Mouse (Mus musculus): ENCODE measurements around the gene Glt8d1. TPM values are rescaled to one million over a fixed set of nuclear protein-coding genes. Genes with fewer than 3 reads are reported as not detected.
A peak's percentile ranks its signal among the peaks of the same experiment; 100 is the strongest.

Gene Glt8d1
- polyA plus RNA-seq, 1 experiment from 2014 or later: 64.9 TPM

GRCm38 (mm10) chr14:31004527-31004926, 3.3 kb downstream of the Glt8d1 start:
- H3K4me3 ChIP-seq (ENCODE audit: low read depth, low read length): no peak overlapping the region
- H3K4me1 ChIP-seq (ENCODE audit: control insufficient read depth, insufficient read depth, low read length): peaks cover 13% of the 10 kb centered on the region
- no peaks in the 10 kb centered on the region for H3K27me3 ChIP-seq (ENCODE audit: control insufficient read depth, insufficient read depth, low read length)
- no peak overlapping the region for H3K4me2 ChIP-seq (ENCODE audit: low read depth, low read length)
- peaks cover 14% of the 10 kb centered on the region for H3K36me3 ChIP-seq (ENCODE audit: control insufficient read depth, insufficient read depth, low read length)
- no peak overlapping the region for H3K27ac ChIP-seq (ENCODE audit: low read depth, low read length)
- no peak overlapping the region for H3K9ac ChIP-seq (replicated peaks; ENCODE audit: low read depth, low read length)
- no peaks in the 10 kb centered on the region for H3K9me3 ChIP-seq (ENCODE audit: control insufficient read depth, low read length)
- WGBS: 87% methylated on average over 2 of the region's 2 CpGs
- ATAC-seq (ENCODE audit: low read depth): no peak

GRCm38 (mm10) chr14:31006779-31007178, 5.6 kb downstream of the Glt8d1 start:
- no peak overlapping the region for H3K27ac ChIP-seq (ENCODE audit: low read depth, low read length)
- H3K4me3 ChIP-seq (ENCODE audit: low read depth, low read length): no peak overlapping the region
- no peaks in the 10 kb centered on the region for H3K9me3 ChIP-seq (ENCODE audit: control insufficient read depth, low read length)
- ATAC-seq (ENCODE audit: low read depth): no peak
- peaks cover 6% of the 10 kb centered on the region for H3K4me1 ChIP-seq (ENCODE audit: control insufficient read depth, insufficient read depth, low read length)
- no peak overlapping the region for H3K9ac ChIP-seq (replicated peaks; ENCODE audit: low read depth, low read length)
- no peaks in the 10 kb centered on the region for H3K27me3 ChIP-seq (ENCODE audit: control insufficient read depth, insufficient read depth, low read length)
- peaks cover 32% of the 10 kb centered on the region for H3K36me3 ChIP-seq (ENCODE audit: control insufficient read depth, insufficient read depth, low read length)
- WGBS: 79% methylated on average over 5 of the region's 5 CpGs
- H3K4me2 ChIP-seq (ENCODE audit: low read depth, low read length): no peak overlapping the region

GRCm38 (mm10) chr14:31011588-31011987, 10.4 kb downstream of the Glt8d1 start:
- Histone ChIP-seq H3K27me3 (ENCODE audit: control insufficient read depth, insufficient read depth, low read length) (no peaks in the 10 kb centered on the region), H3K9ac (replicated peaks; ENCODE audit: low read depth, low read length) (no peak overlapping the region), H3K27ac (ENCODE audit: low read depth, low read length) (no peak overlapping the region), H3K4me1 (ENCODE audit: control insufficient read depth, insufficient read depth, low read length) (no peaks in the 10 kb centered on the region), H3K9me3 (ENCODE audit: control insufficient read depth, low read length) (no peaks in the 10 kb centered on the region), H3K4me2 (ENCODE audit: low read depth, low read length) (no peak overlapping the region), H3K4me3 (ENCODE audit: low read depth, low read length) (no peak overlapping the region), H3K36me3 (ENCODE audit: control insufficient read depth, insufficient read depth, low read length) (peaks cover 74% of the 10 kb centered on the region)
- ATAC-seq (ENCODE audit: low read depth): no peak
- WGBS: 97% methylated on average over 3 of the region's 3 CpGs

GRCm38 (mm10) chr14:31013928-31014327, 12.7 kb downstream of the Glt8d1 start:
- no peak for ATAC-seq (ENCODE audit: low read depth)
- Histone ChIP-seq H3K4me2 (ENCODE audit: low read depth, low read length) (no peak overlapping the region), H3K4me3 (ENCODE audit: low read depth, low read length) (no peak overlapping the region), H3K36me3 (ENCODE audit: control insufficient read depth, insufficient read depth, low read length) (peaks cover 68% of the 10 kb centered on the region), H3K9me3 (ENCODE audit: control insufficient read depth, low read length) (no peaks in the 10 kb centered on the region), H3K4me1 (ENCODE audit: control insufficient read depth, insufficient read depth, low read length) (peaks cover 8% of the 10 kb centered on the region), H3K27me3 (ENCODE audit: control insufficient read depth, insufficient read depth, low read length) (no peaks in the 10 kb centered on the region), H3K27ac (ENCODE audit: low read depth, low read length) (no peak overlapping the region), H3K9ac (replicated peaks; ENCODE audit: low read depth, low read length) (no peak overlapping the region)
- 95% methylated on average over 2 of the region's 2 CpGs for WGBS

GRCm38 (mm10) chr14:31016063-31016462, 14.9 kb downstream of the Glt8d1 start:
- no peak overlapping the region for H3K9ac ChIP-seq (replicated peaks; ENCODE audit: low read depth, low read length)
- WGBS: 93% methylated on average over 1 of the region's 1 CpGs
- no peak overlapping the region for H3K4me3 ChIP-seq (ENCODE audit: low read depth, low read length)
- H3K4me2 ChIP-seq (ENCODE audit: low read depth, low read length): no peak overlapping the region
- peaks cover 19% of the 10 kb centered on the region for H3K4me1 ChIP-seq (ENCODE audit: control insufficient read depth, insufficient read depth, low read length)
- no peak overlapping the region for H3K27ac ChIP-seq (ENCODE audit: low read depth, low read length)
- H3K36me3 ChIP-seq (ENCODE audit: control insufficient read depth, insufficient read depth, low read length): peaks cover 52% of the 10 kb centered on the region
- no peak for ATAC-seq (ENCODE audit: low read depth)
- no peaks in the 10 kb centered on the region for H3K9me3 ChIP-seq (ENCODE audit: control insufficient read depth, low read length)
- no peaks in the 10 kb centered on the region for H3K27me3 ChIP-seq (ENCODE audit: control insufficient read depth, insufficient read depth, low read length)

GRCm38 (mm10) chr14:31017854-31018253, 16.7 kb downstream of the Glt8d1 start:
- Histone ChIP-seq H3K4me3 (ENCODE audit: low read depth, low read length) (peak overlapping the region; percentile 72), H3K27me3 (ENCODE audit: control insufficient read depth, insufficient read depth, low read length) (no peaks in the 10 kb centered on the region), H3K36me3 (ENCODE audit: control insufficient read depth, insufficient read depth, low read length) (peaks cover 41% of the 10 kb centered on the region), H3K9ac (replicated peaks; ENCODE audit: low read depth, low read length) (peak overlapping the region; percentile 91; the same call in 1 of the 2 replicates), H3K4me2 (ENCODE audit: low read depth, low read length) (peak overlapping the region; percentile 83), H3K9me3 (ENCODE audit: control insufficient read depth, low read length) (no peaks in the 10 kb centered on the region), H3K27ac (ENCODE audit: low read depth, low read length) (no peak overlapping the region), H3K4me1 (ENCODE audit: control insufficient read depth, insufficient read depth, low read length) (peaks cover 23% of the 10 kb centered on the region)
- ATAC-seq (ENCODE audit: low read depth): no peak
- WGBS: 0% methylated on average over 2 of the region's 2 CpGs

DNA sequence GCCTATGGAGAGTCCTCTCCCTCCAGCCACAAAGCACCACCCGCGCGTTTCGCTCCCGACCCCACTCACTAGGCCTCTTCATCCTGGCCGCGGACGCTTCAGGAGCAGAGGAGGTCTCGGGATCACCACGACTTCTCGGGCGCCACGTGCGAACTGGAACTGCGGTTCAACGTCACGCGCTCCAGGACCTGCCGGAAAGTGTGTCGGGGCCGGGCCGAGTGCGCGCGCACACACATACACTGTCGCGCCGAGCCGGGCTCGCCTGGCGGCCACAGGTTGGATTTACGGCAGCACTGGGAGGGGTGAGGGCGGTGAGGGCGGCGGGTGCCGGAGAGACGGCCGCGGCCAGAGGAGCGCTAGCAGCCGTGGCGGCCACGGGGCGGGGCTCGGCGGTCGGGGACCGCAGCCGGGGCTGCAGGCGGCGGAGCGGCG, 17.7 kb downstream of the Glt8d1 start, which contains the start of the genes Pbrm1 and Gnl3:
Pbrm1 (plus strand) TSS at position 279 of the 432 bp plus-strand sequence.
Gnl3 (minus strand) TSS at position 293 of the 432 bp plus-strand sequence.
- ATAC-seq (ENCODE audit: low read depth): peak; percentile 96
- peak within 1 kb of the TSS; percentile 91 for H3K9ac ChIP-seq (replicated peaks; ENCODE audit: low read depth, low read length)
- under 1% methylated on average over 46 of the region's 53 CpGs for WGBS
- H3K9me3 ChIP-seq (ENCODE audit: control insufficient read depth, low read length): no peaks in the 10 kb centered on the region
- H3K36me3 ChIP-seq (ENCODE audit: control insufficient read depth, insufficient read depth, low read length): peaks cover 31% of the 10 kb centered on the region
- no peaks in the 10 kb centered on the region for H3K27me3 ChIP-seq (ENCODE audit: control insufficient read depth, insufficient read depth, low read length)
- peaks cover 23% of the 10 kb centered on the region for H3K4me1 ChIP-seq (ENCODE audit: control insufficient read depth, insufficient read depth, low read length)
- H3K4me3 ChIP-seq (ENCODE audit: low read depth, low read length): peak within 1 kb of the TSS; percentile 72
- peak within 1 kb of the TSS; percentile 83 for H3K4me2 ChIP-seq (ENCODE audit: low read depth, low read length)
- H3K27ac ChIP-seq (ENCODE audit: low read depth, low read length): peak within 1 kb of the TSS; percentile 98

DNA sequence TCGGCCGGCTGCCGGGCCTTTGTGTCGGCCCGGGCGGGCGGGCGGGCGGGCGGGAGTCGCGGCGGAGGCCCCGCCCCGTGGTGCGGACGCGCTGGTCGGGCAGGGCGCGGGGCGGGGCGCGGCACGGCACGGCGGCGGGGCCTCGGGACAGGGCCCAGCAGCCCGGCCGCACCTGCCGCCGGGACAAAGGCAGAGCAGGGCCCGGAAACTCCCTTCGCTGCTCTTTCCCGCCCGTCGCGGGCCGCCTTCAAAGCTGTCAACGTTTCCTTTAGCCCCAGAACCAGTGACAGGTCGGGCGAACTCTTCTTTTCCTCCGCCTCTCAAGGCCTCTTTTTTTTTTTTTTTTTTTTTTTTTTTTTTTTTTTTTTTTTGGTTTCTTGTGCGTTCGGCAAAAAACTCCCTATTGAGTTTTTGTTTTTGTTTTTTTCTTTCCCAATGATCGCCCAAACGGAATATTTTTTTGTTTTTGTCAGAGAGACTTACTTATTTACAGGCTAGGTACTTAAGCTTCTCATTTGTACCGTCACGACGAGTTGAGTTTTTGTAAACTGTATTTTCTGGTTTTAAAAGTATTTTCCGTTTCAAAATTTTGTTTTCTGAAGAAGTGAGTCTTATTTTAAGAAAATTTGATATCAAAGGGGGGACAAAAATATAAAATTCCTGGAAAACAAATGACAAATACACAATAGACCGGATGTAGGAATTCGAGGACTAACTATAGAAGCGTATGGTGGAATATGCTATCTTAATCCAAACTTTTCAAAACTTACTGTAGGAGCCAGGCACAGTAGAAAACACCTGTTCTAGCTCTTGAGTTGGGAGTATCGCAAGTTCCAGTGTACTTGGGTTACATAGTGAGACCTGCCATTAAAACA, 18.4 kb downstream of the Glt8d1 start:
- ATAC-seq (ENCODE audit: low read depth): peak; percentile 92
- Histone ChIP-seq H3K4me1 (ENCODE audit: control insufficient read depth, insufficient read depth, low read length) (peaks cover 23% of the 10 kb centered on the region), H3K9ac (replicated peaks; ENCODE audit: low read depth, low read length) (peak overlapping the region; percentile 91), H3K4me3 (ENCODE audit: low read depth, low read length) (peak overlapping the region; percentile 72), H3K9me3 (ENCODE audit: control insufficient read depth, low read length) (no peaks in the 10 kb centered on the region), H3K27ac (ENCODE audit: low read depth, low read length) (peak overlapping the region; percentile 98), H3K27me3 (ENCODE audit: control insufficient read depth, insufficient read depth, low read length) (no peaks in the 10 kb centered on the region), H3K4me2 (ENCODE audit: low read depth, low read length) (peak overlapping the region; percentile 35), H3K36me3 (ENCODE audit: control insufficient read depth, insufficient read depth, low read length) (peaks cover 24% of the 10 kb centered on the region)
- WGBS: 9% methylated on average over 30 of the region's 56 CpGs

DNA sequence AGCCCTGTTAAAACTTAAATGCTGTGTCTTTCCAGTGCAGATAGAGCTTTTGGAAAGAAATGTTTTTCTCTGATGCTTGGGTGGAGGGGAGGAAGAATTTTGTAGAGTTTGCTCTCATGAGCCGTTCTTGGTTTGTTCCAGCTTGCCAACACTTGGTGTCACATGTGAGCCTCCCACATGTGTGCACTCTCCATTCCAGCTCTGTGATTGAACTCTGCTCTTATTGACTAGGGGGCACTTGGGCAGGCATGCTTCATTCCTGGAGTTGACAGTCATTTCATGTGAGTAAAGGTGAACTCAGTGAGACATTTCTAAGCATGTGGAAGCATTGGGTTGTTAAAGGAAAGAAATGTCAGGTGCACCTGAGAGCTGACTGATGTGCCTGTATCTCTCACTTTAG, 21.4 kb downstream of the Glt8d1 start:
- H3K4me1 ChIP-seq (ENCODE audit: control insufficient read depth, insufficient read depth, low read length): peaks cover 21% of the 10 kb centered on the region
- peaks cover 20% of the 10 kb centered on the region for H3K36me3 ChIP-seq (ENCODE audit: control insufficient read depth, insufficient read depth, low read length)
- no peak for ATAC-seq (ENCODE audit: low read depth)
- no peak overlapping the region for H3K4me3 ChIP-seq (ENCODE audit: low read depth, low read length)
- no peak overlapping the region for H3K4me2 ChIP-seq (ENCODE audit: low read depth, low read length)
- H3K27ac ChIP-seq (ENCODE audit: low read depth, low read length): no peak overlapping the region
- WGBS: 56% methylated on average over 1 of the region's 1 CpGs
- H3K9ac ChIP-seq (replicated peaks; ENCODE audit: low read depth, low read length): no peak overlapping the region
- no peaks in the 10 kb centered on the region for H3K27me3 ChIP-seq (ENCODE audit: control insufficient read depth, insufficient read depth, low read length)
- H3K9me3 ChIP-seq (ENCODE audit: control insufficient read depth, low read length): no peaks in the 10 kb centered on the region

Data from neural tube, embryonic 14.5 days (tissue).